Mouse (Mus musculus) kidney, embryonic 14.5 days (tissue): ENCODE measurements around the gene Pacs1. TPM values are rescaled to one million over a fixed set of nuclear protein-coding genes. Genes with fewer than 3 reads are reported as not detected.
A peak's percentile ranks its signal among the peaks of the same experiment; 100 is the strongest.
"Not testable (repeated sequence)": the region's sequence is repeated elsewhere in the genome, so short reads cannot be mapped to it uniquely, and the experiment has no call there.

Experiments
- ATAC-seq: fragments of 200-750 bp; cut with Nextera tagmentation; 2 replicates; pipeline ENCODE4 v1.8.0; 2017; ENCODE audit warnings: moderate number of reproducible peaks, mild to moderate bottlenecking, moderate TSS enrichment, moderate library complexity; ENCODE audit not compliant: low FRiP score, low TSS enrichment
- H3K27ac ChIP-seq: fragments of 300-500 bp; sonication (generic); 2 replicates; pipeline ENCODE4 v1.5.1; 2014; ENCODE audit warnings: low read depth, mild to moderate bottlenecking, low read length, moderate library complexity, mixed read lengths
- H3K27me3 ChIP-seq: fragments of 300-500 bp; sonication (generic); 2 replicates; pipeline ENCODE4 v1.6.1; 2014; ENCODE audit warnings: mild to moderate bottlenecking, low read length; ENCODE audit not compliant: control insufficient read depth, insufficient read depth
- H3K36me3 ChIP-seq: fragments of 300-500 bp; sonication (generic); 2 replicates; pipeline ENCODE4 v1.6.1; 2014; ENCODE audit warnings: low read length, mixed read lengths; ENCODE audit not compliant: control insufficient read depth, insufficient read depth
- H3K4me1 ChIP-seq: fragments of 300-500 bp; sonication (generic); 2 replicates; pipeline ENCODE4 v1.6.1; 2014; ENCODE audit warnings: low read length, mixed read lengths; ENCODE audit not compliant: control insufficient read depth, insufficient read depth
- H3K4me2 ChIP-seq: fragments of 300-500 bp; sonication (generic); replicated peaks from 2 replicates; pipeline ENCODE4 v1.6.1; 2014; ENCODE audit warnings: low read depth, mild to moderate bottlenecking, low read length
- H3K4me3 ChIP-seq: fragments of 300-500 bp; sonication (generic); 2 replicates; pipeline ENCODE4 v1.5.1; 2014; ENCODE audit warnings: mild to moderate bottlenecking, low read length
- H3K9ac ChIP-seq: fragments of 300-500 bp; sonication (generic); 2 replicates; pipeline ENCODE4 v1.6.1; 2014; ENCODE audit warnings: low read depth, mild to moderate bottlenecking, low read length, moderate library complexity
- H3K9me3 ChIP-seq: fragments of 300-500 bp; sonication (generic); 2 replicates; pipeline ENCODE4 v1.6.1; 2016; ENCODE audit warnings: low read length; ENCODE audit not compliant: control insufficient read depth
- WGBS: fragments of 180-500 bp; shearing (Covaris S2); extraction: QIAGEN DNeasy Blood & Tissue Kit; methylation state at CpG from one replicate; pipeline ENCODE4 v1.1.7; 2014; 5-methylcytosine and 5-hydroxymethylcytosine counted together
- polyA plus RNA-seq: library from polyadenylated mRNA; unstranded; fragments of >200 nt; fragmentation: Nextera tagmentation; extraction: Ambion mirVana; gene quantifications from 2 replicates; pipeline ENCODE4 v1.2.1, GENCODE M21; 2014

Pacs1 gene
- polyA plus RNA-seq, 1 experiment from 2014 or later: 30.4 TPM

- no peaks in the 10 kb centered on the region for H3K9me3 ChIP-seq
- no peaks in the 10 kb centered on the region for H3K27me3 ChIP-seq
- 70% methylated on average over 12 of the region's 12 CpGs for WGBS
- ATAC-seq: no peak
- H3K4me3 ChIP-seq: no peak overlapping the region
- H3K4me2 ChIP-seq: no peak overlapping the region
- peaks cover 33% of the 10 kb centered on the region for H3K36me3 ChIP-seq
- H3K27ac ChIP-seq: no peak overlapping the region
- H3K4me1 ChIP-seq: peaks cover 39% of the 10 kb centered on the region
- H3K9ac ChIP-seq: no peak overlapping the region
Measured at GRCm38 (mm10) chr19:5093481-5094242, 179.3 kb downstream of the Pacs1 start.

GRCm38 (mm10) chr19:5092083-5092482 lies 180.8 kb downstream of the Pacs1 start:
- 89% methylated on average over 10 of the region's 10 CpGs for WGBS
- Histone ChIP-seq H3K4me2 (no peak overlapping the region), H3K36me3 (peaks cover 33% of the 10 kb centered on the region), H3K9ac (no peak overlapping the region), H3K4me3 (no peak overlapping the region), H3K27ac (no peak overlapping the region), H3K27me3 (no peaks in the 10 kb centered on the region), H3K9me3 (no peaks in the 10 kb centered on the region), H3K4me1 (peaks cover 32% of the 10 kb centered on the region)
- ATAC-seq: no peak

- Histone ChIP-seq H3K4me1 (peaks cover 14% of the 10 kb centered on the region; the same call in 1 of the 2 replicates), H3K4me2 (peak overlapping the region; percentile 94), H3K27me3 (peaks cover 21% of the 10 kb centered on the region), H3K9me3 (no peaks in the 10 kb centered on the region), H3K9ac (peak overlapping the region; percentile 74; the same call in 1 of the 2 replicates), H3K4me3 (peak overlapping the region; percentile 91), H3K36me3 (peaks cover 33% of the 10 kb centered on the region), H3K27ac (no peak overlapping the region)
- WGBS: 95% methylated on average over 4 of the region's 4 CpGs
- ATAC-seq: no peak
Measured at GRCm38 (mm10) chr19:5089324-5089723, 183.6 kb downstream of the Pacs1 start.

- Histone ChIP-seq H3K9ac (peak within 1 kb of the TSS; percentile 74), H3K4me2 (peak within 1 kb of the TSS; percentile 94), H3K9me3 (no peaks in the 10 kb centered on the region), H3K36me3 (peaks cover 26% of the 10 kb centered on the region), H3K4me1 (peaks cover 13% of the 10 kb centered on the region; the same call in 1 of the 2 replicates), H3K4me3 (peak within 1 kb of the TSS; percentile 91), H3K27ac (peak within 1 kb of the TSS; percentile 62; the same call in 1 of the 2 replicates), H3K27me3 (peaks cover 34% of the 10 kb centered on the region)
- ATAC-seq: peak; percentile 91
- WGBS: under 1% methylated on average over 58 of the region's 58 CpGs
Measured at GRCm38 (mm10) chr19:5087884-5088728, 184.8 kb downstream of the Pacs1 start, which contains the start of gene Yif1a. Yif1a (plus strand) TSS chr19:5088538.

DNA sequence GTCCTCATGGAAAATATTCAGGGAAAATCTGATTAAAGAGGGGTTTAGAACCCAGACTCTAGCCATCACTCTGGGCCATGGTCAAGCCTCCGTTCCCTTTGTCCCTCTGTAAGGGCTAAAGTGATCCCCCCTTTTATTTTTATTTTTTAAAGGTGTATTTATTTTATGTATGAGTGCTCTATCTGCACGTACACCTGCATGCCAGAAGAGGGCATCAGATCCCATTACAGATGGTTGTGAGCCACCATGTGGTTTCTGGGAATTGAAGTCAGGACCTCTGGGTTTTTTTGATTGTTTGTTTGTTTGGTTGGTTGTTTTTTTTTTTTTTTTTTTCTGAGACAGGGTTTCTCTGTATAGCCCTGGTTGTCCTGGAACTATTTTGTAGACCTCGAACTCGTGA lies 186.4 kb downstream of the Pacs1 start:
- H3K27me3 ChIP-seq: peaks cover 49% of the 10 kb centered on the region
- WGBS: 52% methylated on average over 4 of the region's 4 CpGs
- not testable (repeated sequence) for H3K9ac ChIP-seq

GRCm38 (mm10) chr19:5085145-5085863 lies 187.6 kb downstream of the Pacs1 start, which contains the start of gene Tmem151a:
Tmem151a (minus strand) TSS chr19:5085531.
- no peak for ATAC-seq
- Histone ChIP-seq H3K4me2 (peak within 1 kb of the TSS; percentile 67), H3K9me3 (no peaks in the 10 kb centered on the region), H3K36me3 (peaks cover 4% of the 10 kb centered on the region; the same call in 1 of the 2 replicates), H3K27ac (no peak within 1 kb of the TSS), H3K4me3 (peak within 1 kb of the TSS; percentile 51), H3K9ac (peak within 1 kb of the TSS; percentile 47; the same call in 1 of the 2 replicates), H3K4me1 (peaks cover 13% of the 10 kb centered on the region; the same call in 1 of the 2 replicates), H3K27me3 (peaks cover 62% of the 10 kb centered on the region)
- 1% methylated on average over 69 of the region's 69 CpGs for WGBS

More for the DNA sequence above, 186.4 kb downstream of the Pacs1 start:
- peaks cover 13% of the 10 kb centered on the region; the same call in 1 of the 2 replicates for H3K4me1 ChIP-seq
- not testable (repeated sequence) for H3K27ac ChIP-seq, ATAC-seq, H3K9me3 ChIP-seq, H3K4me2 ChIP-seq, H3K4me3 ChIP-seq
- H3K36me3 ChIP-seq: peaks cover 15% of the 10 kb centered on the region

DNA sequence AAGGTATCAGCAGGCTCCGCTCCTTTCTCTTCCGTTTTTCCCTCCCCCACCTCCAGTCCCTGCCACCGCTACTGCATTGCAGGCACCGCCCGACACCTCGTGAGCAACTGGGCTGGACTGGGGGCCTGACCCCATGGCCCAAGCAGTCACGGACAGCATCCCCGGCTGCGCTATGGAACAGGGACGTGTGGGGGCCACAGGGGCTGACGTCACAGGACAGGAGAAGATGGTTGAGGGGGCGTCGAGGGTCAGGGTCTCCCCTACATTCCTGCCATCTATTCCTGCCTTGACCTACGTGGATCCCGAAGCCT lies 188.1 kb downstream of the Pacs1 start:
- H3K4me1 ChIP-seq: peaks cover 13% of the 10 kb centered on the region; the same call in 1 of the 2 replicates
- H3K36me3 ChIP-seq: peaks cover 2% of the 10 kb centered on the region; the same call in 1 of the 2 replicates
- no peak overlapping the region for H3K27ac ChIP-seq
- H3K9ac ChIP-seq: no peak overlapping the region
- H3K9me3 ChIP-seq: no peaks in the 10 kb centered on the region
- WGBS: 3% methylated on average over 15 of the region's 15 CpGs
- no peak for ATAC-seq
- peak overlapping the region; percentile 51 for H3K4me3 ChIP-seq
- H3K27me3 ChIP-seq: peaks cover 67% of the 10 kb centered on the region
- H3K4me2 ChIP-seq: peak overlapping the region; percentile 67

DNA sequence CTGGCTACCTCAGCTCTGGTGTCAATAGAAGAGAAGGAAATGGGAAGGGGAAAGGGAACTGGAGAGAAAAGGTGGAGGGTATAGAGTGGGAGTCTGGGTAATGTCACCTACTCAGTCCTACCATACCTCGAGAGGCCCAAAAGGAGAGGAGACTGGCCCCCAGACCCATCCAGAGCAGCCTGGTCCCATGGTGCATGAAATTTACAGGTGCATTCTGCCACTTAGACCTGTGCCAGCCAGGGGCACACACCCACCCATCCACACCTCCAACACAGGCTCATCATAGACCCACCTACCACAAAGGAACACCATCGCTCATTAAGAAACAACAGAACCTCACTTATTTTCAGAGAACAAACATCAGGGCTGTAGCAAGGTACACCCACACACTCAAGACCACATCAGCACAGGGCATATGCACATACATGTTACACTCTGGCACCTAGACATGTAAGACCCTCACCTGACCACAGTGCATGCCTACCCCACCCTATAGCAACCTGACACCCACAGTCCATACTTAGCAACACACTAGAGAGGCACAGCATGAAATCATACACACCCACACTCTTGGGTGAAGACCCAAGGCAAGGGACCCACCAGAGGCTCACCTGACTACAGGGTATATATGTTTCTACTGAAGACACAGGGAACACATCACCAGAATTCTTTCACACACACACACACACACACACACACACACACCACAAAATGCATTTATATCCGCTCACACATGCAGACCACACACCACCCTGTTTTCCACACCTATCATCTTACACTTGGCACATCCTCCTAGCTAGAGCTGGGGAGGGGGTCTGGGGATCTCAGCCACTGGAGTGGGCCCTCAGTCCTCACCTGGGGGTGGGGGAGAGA lies 188.7 kb downstream of the Pacs1 start:
- Histone ChIP-seq H3K4me3 (peak overlapping the region; percentile 51), H3K27me3 (peaks cover 67% of the 10 kb centered on the region), H3K36me3 (no peaks in the 10 kb centered on the region), H3K4me2 (no peak overlapping the region), H3K4me1 (peaks cover 13% of the 10 kb centered on the region; the same call in 1 of the 2 replicates), H3K9me3 (no peaks in the 10 kb centered on the region), H3K9ac (no peak overlapping the region), H3K27ac (no peak overlapping the region)
- 62% methylated on average over 3 of the region's 3 CpGs for WGBS
- no peak for ATAC-seq
